Mouse (Mus musculus) spleen, adult 2 months (tissue): Measurements from ENCODE around the gene Cdh23.

Experiments
- CTCF ChIP-seq: fragments of 200-500 bp; IDR thresholded peaks from 2 replicates; pipeline ENCODE4 v1.5.1; 2011; ENCODE audit warnings: mild to moderate bottlenecking, inconsistent platforms; ENCODE audit not compliant: insufficient read depth, insufficient read length, insufficient replicate concordance; ENCODE audit errors: extremely low read depth
- POLR2A ChIP-seq: fragments of 200-500 bp; IDR thresholded peaks from 2 replicates; pipeline ENCODE4 v1.6.1; 2011; ENCODE audit warnings: low read depth, low read length, inconsistent platforms

- TF ChIP-seq CTCF (no peak), POLR2A (no peak)
Measured at GRCm38 (mm10) chr10:60720461-60720860, 24.2 kb upstream of the Cdh23 start.
